Mouse (Mus musculus) G1E-ER4 (cell line): ENCODE measurements at regions not wholly inside any gene's neighbourhood (a gene's known extent, or its start where the extent isn't known, plus 50 kb on each side); places are given as distances from the start of the nearest gene placed in this dataset.

Experiments used
- GATA1 ChIP-seq: IDR thresholded peaks from one replicate; pipeline ENCODE4 v1.8.0; 2012; ENCODE audit warnings: low read length, inconsistent platforms

- TF ChIP-seq GATA1 = no peak
These were observed 786.2 kb upstream of the Zeb2 start for GRCm38 (mm10) chr2:45903350-45903749.

- TF ChIP-seq GATA1 = no peak
These were observed 784.7 kb upstream of the Zeb2 start for GRCm38 (mm10) chr2:45901892-45902291.

GRCm38 (mm10) chr2:45884680-45885079 lies 767.5 kb upstream of the Zeb2 start:
- TF ChIP-seq GATA1 = no peak

GRCm38 (mm10) chr2:45878656-45879055 lies 761.5 kb upstream of the Zeb2 start:
- TF ChIP-seq GATA1 = no peak

DNA sequence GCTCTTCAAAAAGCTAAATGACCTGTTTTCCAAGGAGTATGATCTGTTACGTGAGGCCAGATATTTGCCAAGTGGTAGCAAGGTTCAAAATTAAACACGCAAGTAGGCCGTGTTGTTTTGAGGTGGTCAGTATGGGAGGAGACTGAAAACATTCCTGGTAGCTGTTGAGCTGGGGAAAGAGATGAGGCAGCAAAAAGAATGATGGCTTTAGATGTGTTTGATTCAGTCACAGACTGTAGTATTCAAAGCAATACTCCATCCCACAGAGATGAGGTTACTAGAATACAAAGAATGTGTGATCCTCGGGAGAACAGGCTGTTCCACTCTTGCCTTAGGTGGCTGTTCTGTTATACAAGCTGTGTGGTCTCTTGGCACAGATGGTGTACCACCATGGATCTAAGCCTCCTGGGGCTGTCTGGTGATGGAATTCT lies 742.7 kb upstream of the Zeb2 start:
- no peak for TF ChIP-seq GATA1

GRCm38 (mm10) chr2:45859445-45859844 lies 742.2 kb upstream of the Zeb2 start:
- no peak for TF ChIP-seq GATA1

DNA sequence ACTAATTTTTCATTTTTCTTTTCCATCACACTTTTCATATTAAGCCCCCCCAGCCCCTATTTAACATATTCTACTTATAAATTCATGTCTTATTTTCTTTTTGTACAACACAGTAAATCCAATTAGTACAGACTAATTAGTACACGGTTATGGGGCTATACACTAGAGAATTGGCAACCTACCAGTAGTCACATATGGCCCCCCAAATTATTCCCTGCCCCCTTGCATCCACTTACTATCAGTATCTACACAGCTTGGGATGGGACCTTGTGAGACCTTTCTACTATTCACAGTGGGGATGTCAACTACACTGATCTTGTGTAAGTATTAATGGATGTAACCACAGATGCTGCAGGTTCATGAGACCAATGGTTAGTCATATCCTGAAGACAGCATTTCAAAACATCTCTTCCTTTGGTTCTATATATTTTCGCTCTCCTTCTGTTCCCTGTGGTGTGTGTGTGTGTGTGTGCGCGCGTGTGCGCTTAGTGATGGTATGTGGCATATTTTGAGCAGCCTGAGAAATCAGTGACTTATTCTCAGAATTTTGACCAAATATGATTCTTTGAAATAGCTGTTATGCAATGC lies 732.9 kb upstream of the Zeb2 start:
- no peak for TF ChIP-seq GATA1

GRCm38 (mm10) chr2:45840389-45840788 lies 723.2 kb upstream of the Zeb2 start:
- no peak for TF ChIP-seq GATA1

- TF ChIP-seq GATA1 = no peak
These were observed 719.5 kb upstream of the Zeb2 start for GRCm38 (mm10) chr2:45836546-45837221.

GRCm38 (mm10) chr2:45817945-45818719 lies 700.9 kb upstream of the Zeb2 start:
- TF ChIP-seq GATA1 = no peak

DNA sequence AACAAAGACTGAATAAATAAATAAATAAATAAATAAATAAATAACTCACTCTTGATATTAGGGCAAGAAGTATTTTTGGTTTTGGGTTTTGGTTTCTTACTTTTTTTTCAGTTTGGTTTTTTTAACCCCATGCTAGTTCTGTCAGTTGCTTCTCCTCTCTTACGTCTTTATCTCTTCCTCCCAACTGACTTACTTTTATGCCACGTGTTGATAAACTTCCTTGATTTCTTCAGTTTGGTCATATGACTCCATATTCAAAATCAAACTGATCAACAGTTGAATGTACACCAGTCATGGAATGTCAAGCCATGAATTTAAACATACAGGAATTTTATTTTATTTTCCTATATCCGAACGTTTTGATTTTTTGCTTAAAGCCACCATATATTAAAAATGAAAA lies 697.5 kb upstream of the Zeb2 start:
- no peak for TF ChIP-seq GATA1

DNA sequence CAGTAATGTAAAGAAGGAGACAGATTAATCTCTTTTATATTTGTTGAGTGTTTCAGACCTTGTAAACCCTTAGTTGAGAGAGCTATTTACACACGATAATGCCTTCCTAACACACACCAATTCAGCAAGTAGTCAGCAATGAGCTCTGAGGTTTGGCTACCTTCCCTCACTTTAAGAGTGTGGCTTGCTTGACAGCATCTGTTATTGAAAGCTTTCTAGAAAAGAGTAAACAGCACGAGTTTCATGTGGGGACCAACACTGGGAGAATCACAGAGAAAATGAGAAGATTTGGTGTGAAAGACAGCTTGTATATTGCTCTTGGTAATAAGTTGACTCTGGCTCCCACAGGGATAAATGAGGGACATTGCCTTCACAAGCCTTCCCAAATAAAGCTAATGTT lies 688.1 kb upstream of the Zeb2 start:
- TF ChIP-seq GATA1 = no peak

DNA sequence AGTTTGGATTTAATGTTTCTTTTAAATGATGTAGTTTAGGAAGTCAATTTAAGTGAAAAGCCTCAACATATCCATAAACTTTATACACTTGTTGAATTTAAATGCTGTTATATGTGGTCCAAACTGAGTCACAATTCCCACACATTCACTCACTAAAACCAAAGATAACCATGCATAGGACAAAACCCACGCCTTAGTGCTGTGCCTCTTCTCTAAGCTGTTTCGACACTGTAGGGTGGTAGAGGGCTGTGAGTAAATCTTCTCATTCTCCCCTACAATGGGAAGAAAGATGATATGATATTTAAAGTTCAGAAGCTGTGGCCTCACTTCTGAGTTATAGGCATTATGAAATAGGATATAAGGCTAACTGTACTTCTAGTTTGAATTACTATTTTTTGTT lies 682.9 kb upstream of the Zeb2 start:
- TF ChIP-seq GATA1 = no peak

GRCm38 (mm10) chr2:45793561-45793960 lies 676.4 kb upstream of the Zeb2 start:
- TF ChIP-seq GATA1 = no peak

DNA sequence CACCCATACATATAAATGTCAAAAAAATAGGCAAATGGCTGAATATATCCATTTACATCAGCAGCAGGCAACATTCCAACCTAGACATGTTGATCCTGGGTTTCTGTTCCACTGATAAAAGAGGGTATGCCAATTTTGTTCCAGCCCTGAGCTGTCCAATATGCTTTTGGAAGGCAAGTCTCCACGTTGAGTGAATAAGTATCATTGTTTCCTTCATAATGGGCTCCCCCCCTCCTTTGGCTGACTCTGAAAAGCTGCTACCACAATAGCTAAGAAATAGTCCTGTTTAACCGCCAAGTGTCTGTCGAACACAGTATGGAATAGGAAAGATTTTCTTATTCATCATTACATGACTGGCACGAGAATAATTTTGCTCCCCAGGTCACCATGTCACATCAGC lies 672.5 kb upstream of the Zeb2 start:
- TF ChIP-seq GATA1 = no peak

DNA sequence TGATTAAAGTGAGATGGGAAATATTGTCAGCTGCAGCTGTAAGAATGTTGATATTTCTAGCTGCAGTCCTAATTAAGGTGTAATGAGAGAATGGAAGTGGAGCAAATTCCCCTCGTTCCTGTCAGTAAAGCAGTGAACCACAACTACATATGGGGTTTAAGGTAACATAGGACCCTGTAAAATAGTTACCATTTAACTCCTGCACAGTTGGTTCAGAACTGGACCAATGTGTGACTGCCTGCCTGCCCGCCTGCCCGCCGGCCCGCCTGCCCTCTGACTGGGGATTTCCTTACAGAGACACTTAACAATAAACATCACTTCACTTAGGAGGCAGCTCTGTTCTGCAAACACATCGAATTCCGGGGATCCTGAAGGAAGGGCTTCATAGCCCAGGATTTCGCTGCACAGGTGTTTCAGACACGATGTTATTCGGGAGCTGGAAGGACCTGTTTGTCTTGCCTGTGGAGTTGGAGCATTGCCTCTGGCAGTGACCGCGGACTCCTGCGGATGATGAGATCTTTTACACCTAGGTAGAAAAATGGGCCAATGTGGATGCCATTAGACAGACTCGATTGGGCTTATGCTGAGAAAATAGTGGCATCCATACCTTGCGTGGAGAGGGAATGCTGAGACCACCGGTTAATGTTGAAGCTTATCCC lies 670.7 kb upstream of the Zeb2 start:
- no peak for TF ChIP-seq GATA1
